ENCODE assay signal across 8 mouse cellular contexts in the genomic region with DNA sequence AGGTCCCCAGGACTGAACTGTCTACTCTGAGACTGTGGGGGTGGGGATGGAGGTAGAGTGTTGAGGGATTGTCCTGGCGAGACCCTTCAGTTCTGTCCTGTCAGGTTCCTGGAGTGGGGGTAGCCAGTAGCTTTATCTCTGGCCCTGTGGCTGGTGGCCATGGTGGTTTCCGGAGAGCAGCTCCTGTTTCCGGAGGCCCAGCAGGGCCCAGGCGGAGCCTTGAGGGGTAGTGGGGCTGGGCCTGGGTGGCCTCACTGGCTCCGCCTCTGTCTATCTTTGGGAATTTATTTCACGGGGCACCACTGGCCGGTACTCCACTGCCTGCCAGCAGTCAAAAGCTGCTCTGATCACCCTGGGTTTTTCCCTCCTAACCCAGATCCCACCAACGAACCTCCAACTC. TPM values are rescaled to one million over a fixed set of nuclear protein-coding genes. Genes with fewer than 3 reads are reported as not detected.
DNase-seq lines count a peak whose midpoint lies in the region; ATAC-seq and TF ChIP-seq lines count a peak whose summit lies in the region.

A gene (plus strand): TSS at position 333 of the 400 bp plus-strand sequence.

- no peak for TF ChIP-seq CTCF in kidney, adult 2 months (conservative IDR thresholded peaks at IDR 0.05; ENCODE audit: insufficient read depth, insufficient read length, low read depth, low read length)
- no peak for TF ChIP-seq CTCF in bone marrow, adult 2 months (IDR thresholded peaks at IDR 0.05; ENCODE audit: control insufficient read depth, insufficient read depth, low read length)
- peak; percentile 28 for TF ChIP-seq CTCF in liver, postnatal 0 days (IDR thresholded peaks at IDR 0.05; ENCODE audit: low read depth)

- peak within 1 kb of the TSS; percentile 54 for H3K4me2 ChIP-seq in liver, postnatal 0 days (ENCODE audit: low read depth, low read length)

- peak; percentile 48 for DNase-seq in kidney, adult 2 months
- DNase-seq in kidney, adult 8-10 months = no peak
- peak; percentile 49 for DNase-seq in heart, postnatal 4 days
- DNase-seq in liver, postnatal 0 days = peak; percentile 54
- DNase-seq in left cerebral cortex, postnatal 36 days (ENCODE audit: low spot score in 2 of 2) = no peak
- DNase-seq in gastrocnemius, adult 18-20 months (ENCODE audit: low spot score) = no peak
- no peak for DNase-seq in layer of hippocampus, adult 9-11 months

- ATAC-seq in liver, postnatal 0 days = peak; percentile 71

- no peaks in the 10 kb centered on the region for H3K9me3 ChIP-seq in liver, postnatal 0 days (ENCODE audit: low read length)

- no peak within 1 kb of the TSS; the same call in 1 of the 2 replicates for H3K9ac ChIP-seq in liver, postnatal 0 days (replicated peaks)

- no peak within 1 kb of the TSS for H3K4me3 ChIP-seq in kidney, adult 2 months (ENCODE audit: insufficient read depth, low read depth, low read length)
- H3K4me3 ChIP-seq in bone marrow, adult 2 months (replicated peaks; ENCODE audit: control insufficient read depth, low read depth, low read length) = peak within 1 kb of the TSS; percentile 54
- H3K4me3 ChIP-seq in liver, postnatal 0 days (ENCODE audit: low read depth, low read length) = peak within 1 kb of the TSS; percentile 14

- intact Hi-C loops in left cerebral cortex, postnatal 36 days (cut with DNase I) = loop anchor here (5.0 kb wide), 1 partner anchor 426 kb away; no protein-coding TSS in a partner anchor

- no peaks in the 10 kb centered on the region for H3K27me3 ChIP-seq in kidney, adult 2 months (replicated peaks; ENCODE audit: control insufficient read depth, insufficient read depth, low read length)
- H3K27me3 ChIP-seq in liver, postnatal 0 days (ENCODE audit: insufficient read depth, low read length) = no peaks in the 10 kb centered on the region

- H3K27ac ChIP-seq in kidney, adult 2 months (ENCODE audit: insufficient read depth, low read depth, low read length) = no peak within 1 kb of the TSS; the same call in 1 of the 2 replicates
- peak within 1 kb of the TSS; percentile 22 for H3K27ac ChIP-seq in bone marrow, adult 2 months (ENCODE audit: control insufficient read depth, insufficient read depth, low read depth, low read length, poor library complexity)
- peak within 1 kb of the TSS; percentile 26; the same call in 1 of the 2 replicates for H3K27ac ChIP-seq in liver, postnatal 0 days (ENCODE audit: low read depth)

- H3K4me1 ChIP-seq in kidney, adult 2 months (ENCODE audit: control insufficient read depth, insufficient read depth, low read length) = no peaks in the 10 kb centered on the region
- peaks cover 9% of the 10 kb centered on the region for H3K4me1 ChIP-seq in bone marrow, adult 2 months (ENCODE audit: control insufficient read depth, insufficient read depth, low read length)
- peaks cover 15% of the 10 kb centered on the region for H3K4me1 ChIP-seq in liver, postnatal 0 days (ENCODE audit: insufficient read depth)

- TF ChIP-seq POLR2A in kidney, adult 2 months (IDR thresholded peaks at IDR 0.05; ENCODE audit: low read depth, low read length) = no peak
- 0 out of 2 replicates have a peak, but pooled peaks have one; percentile 15 for TF ChIP-seq POLR2A in bone marrow, adult 2 months (IDR thresholded peaks at IDR 0.05; ENCODE audit: borderline replicate concordance, control insufficient read depth, low read depth, low read length)

- no peaks in the 10 kb centered on the region for H3K36me3 ChIP-seq in kidney, adult 2 months (ENCODE audit: control insufficient read depth, insufficient read depth, low read length)
- H3K36me3 ChIP-seq in liver, postnatal 0 days (replicated peaks; ENCODE audit: insufficient read depth, low read length) = no peaks in the 10 kb centered on the region

- TF ChIP-seq EP300 in liver, postnatal 0 days (IDR thresholded peaks at IDR 0.05; ENCODE audit: low read depth) = no peak

- WGBS in kidney, adult 2 months = 45% methylated on average over 8 of the region's 8 CpGs
- 6% methylated on average over 8 of the region's 8 CpGs for WGBS in bone marrow, adult 2 months
- WGBS in liver, postnatal 0 days (ENCODE audit: insufficient replicate concordance) = 15% methylated on average over 8 of the region's 8 CpGs

RNA-seq across cellular contexts. Expression of the gene that starts here (rescaled TPM):
- 4.8 and 6.3 TPM in 2 replicates for polyA plus RNA-seq in kidney, adult 2 months (2012; rRNA removed)
- 19.8 and 31.7 TPM in 2 replicates for polyA plus RNA-seq in bone marrow, adult 2 months (2011; ENCODE audit: insufficient read depth, insufficient read length, low replicate concordance, missing spikeins)
- under 1 TPM; 0.71 to 0.77 TPM for total RNA-seq in heart, postnatal 4 days (2021)
- 7.0 and 7.9 TPM in 2 replicates for polyA plus RNA-seq in liver, postnatal 0 days (2015; fragmentation: Nextera tagmentation; extraction: Ambion mirVana)
- total RNA-seq in left cerebral cortex, postnatal 36 days (2021) = under 1 TPM; 0.36 to 0.62 TPM
- under 1 TPM; 0.62 to 0.78 TPM for total RNA-seq in gastrocnemius, adult 18-20 months (2021)

Comparison
In these comparisons a context has a peak if more than half of its experiments do, and no peak if none do; other contexts are left out.
1. DNase-seq: peak in kidney, adult 2 months (single experiment) and liver, postnatal 0 days (single experiment); none in kidney, adult 8-10 months (0 of 2), left cerebral cortex, postnatal 36 days (0 of 2), gastrocnemius, adult 18-20 months (single experiment) and layer of hippocampus, adult 9-11 months (single experiment).
2. Peak in DNase-seq in heart, postnatal 4 days; RNA of the gene not detected or under 1 TPM.